Mouse (Mus musculus) forebrain, embryonic 14.5 days (tissue): ENCODE data around the gene Tyrobp. TPM values are rescaled to one million over a fixed set of nuclear protein-coding genes. Genes with fewer than 3 reads are reported as not detected.

Experiments
- ATAC-seq: fragments of 200-750 bp; cut with Nextera tagmentation; 2 replicates; pipeline ENCODE4 v1.8.0; 2017; ENCODE audit warnings: mild to moderate bottlenecking, moderate library complexity
- DNase-seq: peaks from one replicate; pipeline ENCODE4 v3.0.0-alpha.2; 2015; ENCODE audit warnings: low spot score
- H3K27ac ChIP-seq: fragments of 300-500 bp; sonication (generic); 2 replicates; pipeline ENCODE4 v1.5.1; 2014; ENCODE audit warnings: low read depth, mild to moderate bottlenecking, control low read depth, low read length, moderate library complexity
- H3K27me3 ChIP-seq: fragments of 300-500 bp; sonication (generic); replicated peaks from 2 replicates; pipeline ENCODE4 v1.6.1; 2014; ENCODE audit warnings: low read length, control low read depth, mixed read lengths; ENCODE audit not compliant: control insufficient read depth, insufficient read depth
- H3K36me3 ChIP-seq: fragments of 300-500 bp; sonication (generic); 2 replicates; pipeline ENCODE4 v1.6.1; 2014; ENCODE audit warnings: low read length, control low read depth; ENCODE audit not compliant: control insufficient read depth, insufficient read depth
- H3K4me1 ChIP-seq: fragments of 300-500 bp; sonication (generic); 2 replicates; pipeline ENCODE4 v1.6.1; 2014; ENCODE audit warnings: antibody characterized with exemption, low read length, control low read depth; ENCODE audit not compliant: control insufficient read depth, insufficient read depth
- H3K4me2 ChIP-seq: fragments of 300-500 bp; sonication (generic); 2 replicates; pipeline ENCODE4 v1.6.1; 2014; ENCODE audit warnings: mild to moderate bottlenecking, control low read depth, low read length
- H3K4me3 ChIP-seq: fragments of 300-500 bp; sonication (generic); 2 replicates; pipeline ENCODE4 v1.5.1; 2014; ENCODE audit warnings: low read depth, low read length, control low read depth
- H3K9ac ChIP-seq: fragments of 300-500 bp; sonication (generic); 2 replicates; pipeline ENCODE4 v1.6.1; 2014; ENCODE audit warnings: mild to moderate bottlenecking, low read length, control low read depth, moderate library complexity
- H3K9me3 ChIP-seq: fragments of 300-500 bp; sonication (generic); replicated peaks from 2 replicates; pipeline ENCODE4 v1.6.1; 2016; ENCODE audit warnings: low read length, control low read depth, mixed read lengths; ENCODE audit not compliant: control insufficient read depth
- WGBS: fragments of 180-500 bp; shearing (Covaris S2); extraction: QIAGEN DNeasy Blood & Tissue Kit; methylation state at CpG from one replicate; pipeline ENCODE4 v1.1.7; 2014; 5-methylcytosine and 5-hydroxymethylcytosine counted together
- polyA plus RNA-seq: library from polyadenylated mRNA; unstranded; fragments of >200 nt; fragmentation: Nextera tagmentation; extraction: Ambion mirVana; gene quantifications from 2 replicates; pipeline ENCODE4 v1.2.1, GENCODE M21; 2014

Gene Tyrobp
- polyA plus RNA-seq, 1 experiment from 2014 or later, result 31.1 TPM

DNA sequence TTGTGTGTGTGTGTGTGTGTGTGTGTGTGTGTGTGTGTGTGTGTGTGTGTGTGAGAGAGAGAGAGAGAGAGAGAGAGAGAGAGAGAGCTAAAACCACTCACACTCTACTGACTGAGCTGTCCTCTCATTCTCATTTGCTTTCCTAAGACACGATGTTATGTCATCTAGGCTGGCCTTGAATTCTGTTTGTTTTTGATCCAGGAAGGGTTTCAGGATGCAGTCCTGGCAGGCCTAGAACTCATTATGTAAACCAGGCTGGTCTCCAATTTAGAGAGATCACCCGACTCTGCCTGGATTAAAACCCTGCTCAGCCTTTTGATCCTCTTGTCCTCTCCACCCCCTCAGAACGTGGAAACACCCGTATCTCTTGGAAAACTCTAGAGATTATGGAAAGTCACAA is 50.4 kb downstream of the Tyrobp start:
- no peaks in the 10 kb centered on the region for H3K9me3 ChIP-seq
- no peak overlapping the region for H3K27ac ChIP-seq
- no peak overlapping the region for H3K4me3 ChIP-seq
- H3K27me3 ChIP-seq, result peaks cover 75% of the 10 kb centered on the region
- H3K9ac ChIP-seq, result no peak overlapping the region
- H3K36me3 ChIP-seq, result no peaks in the 10 kb centered on the region
- no peaks in the 10 kb centered on the region for H3K4me1 ChIP-seq
- no peak overlapping the region for H3K4me2 ChIP-seq
- DNase-seq (no peak), ATAC-seq (no peak)
- WGBS, result 12% methylated on average over 4 of the region's 4 CpGs

DNA sequence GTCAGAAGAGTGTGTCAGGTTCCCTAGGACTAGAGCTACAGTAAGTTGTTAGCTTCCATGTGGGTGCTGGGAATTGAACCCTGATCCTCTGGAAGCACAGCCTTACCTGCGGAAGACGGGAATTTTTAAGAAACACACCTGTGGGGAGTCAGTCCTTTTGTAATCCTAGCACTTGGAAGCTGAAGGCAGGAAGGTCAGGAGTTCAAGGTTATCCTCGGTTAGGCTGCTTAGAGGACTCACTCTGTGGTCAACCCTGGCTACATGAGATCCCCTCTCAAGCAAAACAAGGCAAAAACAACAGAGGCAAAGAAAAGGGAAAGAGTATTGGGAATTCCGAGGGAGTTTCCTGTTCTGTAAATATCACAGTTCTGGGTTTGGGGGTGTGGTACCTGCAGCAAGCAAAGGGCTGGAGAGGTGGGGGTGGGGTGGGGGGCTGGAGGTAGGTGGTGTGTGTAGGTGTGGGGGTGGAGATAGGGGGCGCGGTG is 51.3 kb downstream of the Tyrobp start:
- WGBS, result 15% methylated on average over 6 of the region's 6 CpGs
- H3K36me3 ChIP-seq, result no peaks in the 10 kb centered on the region
- no peaks in the 10 kb centered on the region for H3K4me1 ChIP-seq
- H3K27ac ChIP-seq, result no peak overlapping the region
- no peak overlapping the region for H3K4me3 ChIP-seq
- no peaks in the 10 kb centered on the region for H3K9me3 ChIP-seq
- DNase-seq, result no peak
- no peak overlapping the region for H3K9ac ChIP-seq
- no peak overlapping the region for H3K4me2 ChIP-seq
- peaks cover 69% of the 10 kb centered on the region for H3K27me3 ChIP-seq
- ATAC-seq, result no peak

Other genes starting within 250 kb of the Tyrobp start
- gene Zfp146, start 244.0 kb upstream of the Tyrobp start, polyA plus RNA-seq, result 27.4 and 29.0 TPM in 2 replicates
- gene Cox7a1, start 229.6 kb upstream of the Tyrobp start, polyA plus RNA-seq, result 4.8 and 5.5 TPM in 2 replicates
- gene Capns1, start 214.9 kb upstream of the Tyrobp start, polyA plus RNA-seq, result 50.8 and 56.9 TPM in 2 replicates
- gene Polr2i, start 181.8 kb upstream of the Tyrobp start, polyA plus RNA-seq, result 191 and 256 TPM in 2 replicates
- gene Tbcb, start 181.5 kb upstream of the Tyrobp start, polyA plus RNA-seq, result 376 and 384 TPM in 2 replicates
- gene Ovol3, start 178.0 kb upstream of the Tyrobp start, polyA plus RNA-seq, result not detected in 2 replicates
- gene Thap8, start 133.7 kb upstream of the Tyrobp start, polyA plus RNA-seq, result 0.27 and 0.32 TPM in 2 replicates
- gene Wdr62, start 133.3 kb upstream of the Tyrobp start, polyA plus RNA-seq, result 5.6 and 5.8 TPM in 2 replicates
- gene Clip3, start 122.0 kb upstream of the Tyrobp start, polyA plus RNA-seq, result 142 and 174 TPM in 2 replicates
- gene Alkbh6, start 105.0 kb upstream of the Tyrobp start, polyA plus RNA-seq, result 102 and 118 TPM in 2 replicates
- 3.6 and 3.7 TPM in 2 replicates for gene Syne4, start 99.0 kb upstream of the Tyrobp start, polyA plus RNA-seq
- gene E130208F15Rik, start 92.0 kb upstream of the Tyrobp start, polyA plus RNA-seq, result not detected in 2 replicates
- gene Sdhaf1, start 89.9 kb upstream of the Tyrobp start, polyA plus RNA-seq, result 18.7 and 23.8 TPM in 2 replicates
- gene Lrfn3, start 51.0 kb upstream of the Tyrobp start, polyA plus RNA-seq, result 8.8 and 10.3 TPM in 2 replicates
- gene Hcst, start 6.1 kb downstream of the Tyrobp start, polyA plus RNA-seq, result 0.61 TPM in 1 of 2 replicates, not detected in the other
- gene Nfkbid, start 8.0 kb downstream of the Tyrobp start, polyA plus RNA-seq, result 1.2 and 1.4 TPM in 2 replicates
- gene Aplp1, start 31.8 kb downstream of the Tyrobp start, polyA plus RNA-seq, result 467 and 579 TPM in 2 replicates
- gene Kirrel2, start 43.9 kb downstream of the Tyrobp start, polyA plus RNA-seq, result 0.65 and 0.79 TPM in 2 replicates
- 0.10 TPM in 1 of 2 replicates, not detected in the other for gene Nphs1, start 44.6 kb downstream of the Tyrobp start, polyA plus RNA-seq
- gene Prodh2, start 79.9 kb downstream of the Tyrobp start, polyA plus RNA-seq, result not detected in 2 replicates
- 63.5 and 98.4 TPM in 2 replicates for gene Arhgap33, start 121.3 kb downstream of the Tyrobp start, polyA plus RNA-seq
- 8.6 and 10.1 TPM in 2 replicates for gene Hspb6, start 138.4 kb downstream of the Tyrobp start, polyA plus RNA-seq
- gene Proser3, start 138.5 kb downstream of the Tyrobp start, polyA plus RNA-seq, result 6.2 and 7.1 TPM in 2 replicates
- 47.6 and 59.0 TPM in 2 replicates for gene Lin37, start 146.1 kb downstream of the Tyrobp start, polyA plus RNA-seq
- gene U2af1l4, start 149.5 kb downstream of the Tyrobp start, polyA plus RNA-seq, result 132 and 135 TPM in 2 replicates
- gene Gm49396, start 149.6 kb downstream of the Tyrobp start, polyA plus RNA-seq, result 7.0 and 10.7 TPM in 2 replicates
- 121 and 143 TPM in 2 replicates for gene Psenen, start 149.9 kb downstream of the Tyrobp start, polyA plus RNA-seq
- 1.7 and 6.4 TPM in 2 replicates for gene Igflr1, start 151.7 kb downstream of the Tyrobp start, polyA plus RNA-seq
- 8.7 and 9.6 TPM in 2 replicates for gene Kmt2b, start 175.0 kb downstream of the Tyrobp start, polyA plus RNA-seq
- 0.12 and 0.34 TPM in 2 replicates for gene Zbtb32, start 185.1 kb downstream of the Tyrobp start, polyA plus RNA-seq
- gene Upk1a, start 199.1 kb downstream of the Tyrobp start, polyA plus RNA-seq, result 0.20 and 0.25 TPM in 2 replicates
- gene Cox6b1, start 212.4 kb downstream of the Tyrobp start, polyA plus RNA-seq, result 909 and 1,141 TPM in 2 replicates
- gene Etv2, start 222.1 kb downstream of the Tyrobp start, polyA plus RNA-seq, result not detected in 2 replicates
- 120 and 133 TPM in 2 replicates for gene Rbm42, start 236.6 kb downstream of the Tyrobp start, polyA plus RNA-seq